Mouse (Mus musculus) olfactory bulb, adult 2 months (tissue): ENCODE measurements around the gene Eln.

Experiments
- CTCF ChIP-seq: fragments of 200-500 bp; IDR thresholded peaks from 2 replicates; pipeline ENCODE4 v1.5.1; 2012; ENCODE audit warnings: low read depth, mild to moderate bottlenecking, low read length, moderate library complexity; ENCODE audit not compliant: insufficient read depth
- POLR2A ChIP-seq: fragments of 200-500 bp; IDR thresholded peaks from 2 replicates; pipeline ENCODE4 v1.6.1; 2012; ENCODE audit warnings: mild to moderate bottlenecking, low read depth, low read length, moderate library complexity; ENCODE audit not compliant: insufficient read depth

DNA sequence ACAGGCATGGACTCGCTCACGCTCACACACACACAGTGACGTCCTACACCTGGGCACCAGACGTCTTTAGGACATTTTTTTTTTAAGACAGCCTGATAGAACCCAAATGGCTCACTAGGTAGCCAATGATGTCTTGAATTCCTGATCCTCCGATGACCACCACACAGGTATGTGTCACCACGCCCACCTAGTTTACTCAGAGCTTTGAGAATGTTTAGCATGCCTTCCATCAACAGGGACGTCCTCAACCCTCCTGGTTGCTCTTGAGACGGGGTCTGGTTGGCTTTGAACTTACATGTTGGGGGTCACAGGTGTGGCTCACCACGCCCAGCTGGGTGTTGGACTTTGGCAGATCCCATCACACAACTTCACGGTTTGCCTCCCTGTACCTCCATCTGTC, 922 bp downstream of the Eln start:
- no peak for TF ChIP-seq CTCF
- no peak for TF ChIP-seq POLR2A
